Comparison of ENCODE assay signal across 7 mouse cellular contexts in genomic region chr4:33309764-33310757, GRCm38 (mm10). TPM values are rescaled to one million over a fixed set of nuclear protein-coding genes. Genes with fewer than 3 reads are reported as not detected.
DNase-seq lines count a peak whose midpoint lies in the region; ATAC-seq lines count a peak whose summit lies in the region.

TSS of gene Rngtt (plus strand) at chr4:33310311.

- H3K9me3 ChIP-seq in embryonic facial prominence, embryonic 11.5 days (replicated peaks; ENCODE audit: control insufficient read depth, low read length), result no peaks in the 10 kb centered on the region
- H3K9me3 ChIP-seq in limb, embryonic 10.5 days (replicated peaks), result no peaks in the 10 kb centered on the region
- H3K9me3 ChIP-seq in midbrain, embryonic 13.5 days, result no peaks in the 10 kb centered on the region

- H3K4me2 ChIP-seq in embryonic facial prominence, embryonic 11.5 days (ENCODE audit: low read depth, low read length), result peak within 1 kb of the TSS; percentile 66
- peak within 1 kb of the TSS; percentile 83 for H3K4me2 ChIP-seq in midbrain, embryonic 13.5 days (replicated peaks)

- H3K4me3 ChIP-seq in embryonic facial prominence, embryonic 11.5 days (ENCODE audit: low read depth, low read length), result peak within 1 kb of the TSS; percentile 74
- H3K4me3 ChIP-seq in limb, embryonic 10.5 days, result peak within 1 kb of the TSS; percentile 79
- peak within 1 kb of the TSS; percentile 84 for H3K4me3 ChIP-seq in midbrain, embryonic 13.5 days (replicated peaks)

- no peaks in the 10 kb centered on the region for H3K36me3 ChIP-seq in embryonic facial prominence, embryonic 11.5 days (replicated peaks; ENCODE audit: control insufficient read depth, insufficient read depth, low read depth, low read length)
- H3K36me3 ChIP-seq in limb, embryonic 10.5 days, result peaks cover 8% of the 10 kb centered on the region
- no peaks in the 10 kb centered on the region for H3K36me3 ChIP-seq in midbrain, embryonic 13.5 days

- peak; percentile 98 for DNase-seq in adrenal gland, postnatal 14 days
- DNase-seq in embryonic facial prominence, embryonic 11.5 days (ENCODE audit: low spot score), result peak; percentile 99
- peak; percentile 95 for DNase-seq in kidney, adult 11 months
- peak; percentile 97 for DNase-seq in limb, embryonic 10.5 days (ENCODE audit: low spot score)
- DNase-seq in spleen, adult 12 weeks (ENCODE audit: low spot score), result peak; percentile 97

- H3K27me3 ChIP-seq in embryonic facial prominence, embryonic 11.5 days (ENCODE audit: control insufficient read depth, insufficient read depth, low read length), result no peaks in the 10 kb centered on the region
- H3K27me3 ChIP-seq in limb, embryonic 10.5 days (ENCODE audit: low read depth, poor library complexity, severe bottlenecking), result no peaks in the 10 kb centered on the region
- no peaks in the 10 kb centered on the region for H3K27me3 ChIP-seq in midbrain, embryonic 13.5 days

- H3K9ac ChIP-seq in embryonic facial prominence, embryonic 11.5 days (replicated peaks; ENCODE audit: low read length), result peak within 1 kb of the TSS; percentile 74
- peak within 1 kb of the TSS; percentile 75 for H3K9ac ChIP-seq in midbrain, embryonic 13.5 days (replicated peaks)

- WGBS in embryonic facial prominence, embryonic 11.5 days, result 3% methylated on average over 58 of the region's 60 CpGs
- 2% methylated on average over 60 of the region's 60 CpGs for WGBS in limb, embryonic 10.5 days
- WGBS in midbrain, embryonic 13.5 days, result 4% methylated on average over 60 of the region's 60 CpGs

- no peaks in the 10 kb centered on the region for H3K4me1 ChIP-seq in embryonic facial prominence, embryonic 11.5 days (ENCODE audit: control insufficient read depth, insufficient read depth, low read length)
- H3K4me1 ChIP-seq in limb, embryonic 10.5 days, result peaks cover 11% of the 10 kb centered on the region
- peaks cover 18% of the 10 kb centered on the region for H3K4me1 ChIP-seq in midbrain, embryonic 13.5 days (replicated peaks)

- ATAC-seq in embryonic facial prominence, embryonic 11.5 days (replicated peaks; ENCODE audit: insufficient number of reproducible peaks, low FRiP score, low TSS enrichment, low read depth), result peak; percentile 88
- peak; percentile 99 for ATAC-seq in granulocyte monocyte progenitor cell, adult 5-6 weeks (replicated peaks; ENCODE audit: poor library complexity, severe bottlenecking)
- peak; percentile 92 for ATAC-seq in midbrain, embryonic 13.5 days

- H3K27ac ChIP-seq in embryonic facial prominence, embryonic 11.5 days (replicated peaks; ENCODE audit: low read depth, low read length), result peak within 1 kb of the TSS; percentile 47
- H3K27ac ChIP-seq in limb, embryonic 10.5 days, result peak within 1 kb of the TSS; percentile 87
- H3K27ac ChIP-seq in midbrain, embryonic 13.5 days, result peak within 1 kb of the TSS; percentile 47; the same call in 1 of the 2 replicates

RNA-seq across cellular contexts. Expression of gene Rngtt, which starts in this region (rescaled TPM):
- 29.7 and 31.4 TPM in 2 replicates for total RNA-seq in adrenal gland, postnatal 14 days (2021)
- 37.8 and 41.7 TPM in 2 replicates for polyA plus RNA-seq in embryonic facial prominence, embryonic 11.5 days (2014; fragmentation: Nextera tagmentation; extraction: Ambion mirVana)
- total RNA-seq in granulocyte monocyte progenitor cell, adult 5-6 weeks (2014; fragmentation: Nextera tagmentation), result 25.7 and 41.5 TPM in 2 replicates
- total RNA-seq in granulocyte monocyte progenitor cell, adult 5-6 weeks (2017), result 39.6 and 45.8 TPM in 2 replicates
- polyA plus RNA-seq in limb, embryonic 10.5 days (2016; fragmentation: Nextera tagmentation; extraction: Ambion mirVana), result 30.3 and 33.8 TPM in 2 replicates
- 30.7 and 32.5 TPM in 2 replicates for polyA plus RNA-seq in midbrain, embryonic 13.5 days (2015; fragmentation: Nextera tagmentation; extraction: Ambion mirVana)

Comparison
In these comparisons a context has a peak if more than half of its experiments do, and no peak if none do; other contexts are left out.
1. Peak in every context shown above with its lines: DNase-seq, ATAC-seq, H3K4me3 ChIP-seq and H3K27ac ChIP-seq.